Mouse (Mus musculus) cortical plate, adult 2 months (tissue): Measurements from ENCODE around the gene Cbr1.

Source experiments
- CTCF ChIP-seq: fragments of 200-500 bp; IDR thresholded peaks from 2 replicates; pipeline ENCODE4 v1.5.1; 2011; ENCODE audit warnings: mild to moderate bottlenecking, control low read depth, low read length; ENCODE audit not compliant: insufficient read depth; ENCODE audit errors: extremely low read depth
- POLR2A ChIP-seq: fragments of 200-500 bp; IDR thresholded peaks from 2 replicates; pipeline ENCODE4 v1.6.1; 2011; ENCODE audit warnings: mild to moderate bottlenecking, low read length, control low read depth; ENCODE audit not compliant: insufficient read depth; ENCODE audit errors: extremely low read depth

GRCm38 (mm10) chr16:93585703-93586205, 19.9 kb upstream of the Cbr1 start:
- TF ChIP-seq CTCF (no peak), POLR2A (no peak)
